Mouse (Mus musculus) hindbrain, embryonic 12.5 days (tissue): Measurements from ENCODE around the gene Ppp1r12a. TPM values are rescaled to one million over a fixed set of nuclear protein-coding genes. Genes with fewer than 3 reads are reported as not detected.

Source experiments
- ATAC-seq: fragments of 200-750 bp; cut with Nextera tagmentation; 2 replicates; pipeline ENCODE4 v1.8.0; 2017; ENCODE audit warnings: moderate TSS enrichment; ENCODE audit not compliant: low FRiP score
- H3K27ac ChIP-seq: fragments of 300-500 bp; sonication (generic); 2 replicates; pipeline ENCODE4 v1.5.1; 2016; ENCODE audit warnings: mild to moderate bottlenecking
- H3K27me3 ChIP-seq: fragments of 300-500 bp; sonication (generic); 2 replicates; pipeline ENCODE4 v1.6.1; 2016; ENCODE audit warnings: mild to moderate bottlenecking
- H3K36me3 ChIP-seq: fragments of 300-500 bp; sonication (generic); 2 replicates; pipeline ENCODE4 v1.6.1; 2016; ENCODE audit warnings: mild to moderate bottlenecking
- H3K4me1 ChIP-seq: fragments of 300-500 bp; sonication (generic); 2 replicates; pipeline ENCODE4 v1.6.1; 2016
- H3K4me2 ChIP-seq: fragments of 300-500 bp; sonication (generic); replicated peaks from 2 replicates; pipeline ENCODE4 v1.6.1; 2016; ENCODE audit warnings: mild to moderate bottlenecking
- H3K4me3 ChIP-seq: fragments of 300-500 bp; sonication (generic); 2 replicates; pipeline ENCODE4 v1.5.1; 2016; ENCODE audit warnings: mild to moderate bottlenecking
- H3K9ac ChIP-seq: fragments of 300-500 bp; sonication (generic); 2 replicates; pipeline ENCODE4 v1.6.1; 2016; ENCODE audit warnings: mild to moderate bottlenecking, moderate library complexity
- H3K9me3 ChIP-seq: fragments of 300-500 bp; sonication (generic); replicated peaks from 2 replicates; pipeline ENCODE4 v1.6.1; 2016; ENCODE audit warnings: mild to moderate bottlenecking
- WGBS: fragments of 180-500 bp; shearing (Covaris S2); methylation state at CpG from one replicate; pipeline ENCODE4 v1.1.7; 2016; 5-methylcytosine and 5-hydroxymethylcytosine counted together
- polyA plus RNA-seq: library from polyadenylated mRNA; unstranded; fragments of >200 nt; fragmentation: Nextera tagmentation; extraction: Ambion mirVana; gene quantifications from 2 replicates; pipeline ENCODE4 v1.2.1, GENCODE M21; 2016

Ppp1r12a gene
- polyA plus RNA-seq, 1 experiment from 2014 or later, result 93.0 TPM

GRCm38 (mm10) chr10:108299828-108300227 lies 137.8 kb downstream of the Ppp1r12a start:
- Histone ChIP-seq H3K4me1 (no peaks in the 10 kb centered on the region), H3K9me3 (no peaks in the 10 kb centered on the region), H3K4me2 (no peak overlapping the region), H3K27me3 (no peaks in the 10 kb centered on the region), H3K4me3 (no peak overlapping the region), H3K27ac (no peak overlapping the region), H3K36me3 (no peaks in the 10 kb centered on the region), H3K9ac (no peak overlapping the region)
- ATAC-seq, result no peak
- WGBS, result 85% methylated on average over 11 of the region's 11 CpGs

- no peaks in the 10 kb centered on the region for H3K9me3 ChIP-seq
Observed at GRCm38 (mm10) chr10:108300843-108301242, 138.8 kb downstream of the Ppp1r12a start.

GRCm38 (mm10) chr10:108307772-108308171 lies 145.8 kb downstream of the Ppp1r12a start:
- ATAC-seq, result no peak
- no peak overlapping the region for H3K27ac ChIP-seq

More at GRCm38 (mm10) chr10:108300843-108301242, 138.8 kb downstream of the Ppp1r12a start:
- H3K4me2 ChIP-seq, result peak overlapping the region; percentile 30; the same call in 1 of the 2 replicates
- H3K27ac ChIP-seq, result no peak overlapping the region
- no peaks in the 10 kb centered on the region for H3K36me3 ChIP-seq
- no peak overlapping the region for H3K4me3 ChIP-seq
- no peaks in the 10 kb centered on the region for H3K27me3 ChIP-seq
- no peaks in the 10 kb centered on the region for H3K4me1 ChIP-seq
- H3K9ac ChIP-seq, result no peak overlapping the region
- 13% methylated on average over 19 of the region's 19 CpGs for WGBS
- peak; percentile 72; the same call in 1 of the 2 replicates for ATAC-seq

GRCm38 (mm10) chr10:108310195-108310594 lies 148.2 kb downstream of the Ppp1r12a start:
- no peaks in the 10 kb centered on the region for H3K4me1 ChIP-seq
- ATAC-seq, result no peak
- H3K4me2 ChIP-seq, result no peak overlapping the region
- H3K36me3 ChIP-seq, result no peaks in the 10 kb centered on the region
- WGBS, result 91% methylated on average over 5 of the region's 5 CpGs
- H3K27me3 ChIP-seq, result no peaks in the 10 kb centered on the region
- no peak overlapping the region for H3K4me3 ChIP-seq
- H3K9ac ChIP-seq, result no peak overlapping the region
- H3K9me3 ChIP-seq, result no peaks in the 10 kb centered on the region
- no peak overlapping the region for H3K27ac ChIP-seq

More at GRCm38 (mm10) chr10:108307772-108308171, 145.8 kb downstream of the Ppp1r12a start:
- H3K27me3 ChIP-seq, result no peaks in the 10 kb centered on the region
- no peak overlapping the region for H3K4me2 ChIP-seq
- no peak overlapping the region for H3K9ac ChIP-seq
- no peaks in the 10 kb centered on the region for H3K9me3 ChIP-seq
- WGBS, result 76% methylated on average over 11 of the region's 11 CpGs
- H3K4me1 ChIP-seq, result no peaks in the 10 kb centered on the region
- no peak overlapping the region for H3K4me3 ChIP-seq
- no peaks in the 10 kb centered on the region for H3K36me3 ChIP-seq

GRCm38 (mm10) chr10:108311396-108311795 lies 149.4 kb downstream of the Ppp1r12a start:
- Histone ChIP-seq H3K9me3 (no peaks in the 10 kb centered on the region), H3K4me2 (no peak overlapping the region), H3K9ac (no peak overlapping the region), H3K36me3 (no peaks in the 10 kb centered on the region), H3K4me1 (no peaks in the 10 kb centered on the region), H3K27ac (no peak overlapping the region), H3K4me3 (no peak overlapping the region), H3K27me3 (no peaks in the 10 kb centered on the region)
- WGBS, result 96% methylated on average over 3 of the region's 3 CpGs
- ATAC-seq, result no peak

GRCm38 (mm10) chr10:108313845-108314244 lies 151.9 kb downstream of the Ppp1r12a start:
- Histone ChIP-seq H3K4me2 (no peak overlapping the region), H3K4me3 (no peak overlapping the region), H3K9ac (no peak overlapping the region), H3K27ac (no peak overlapping the region), H3K27me3 (no peaks in the 10 kb centered on the region), H3K4me1 (no peaks in the 10 kb centered on the region), H3K9me3 (no peaks in the 10 kb centered on the region), H3K36me3 (no peaks in the 10 kb centered on the region)
- ATAC-seq, result no peak
- WGBS, result 33% methylated on average over 6 of the region's 6 CpGs

GRCm38 (mm10) chr10:108314396-108314795 lies 152.4 kb downstream of the Ppp1r12a start:
- Histone ChIP-seq H3K36me3 (no peaks in the 10 kb centered on the region), H3K27ac (no peak overlapping the region), H3K9me3 (no peaks in the 10 kb centered on the region), H3K4me2 (no peak overlapping the region), H3K4me1 (no peaks in the 10 kb centered on the region), H3K9ac (no peak overlapping the region), H3K27me3 (no peaks in the 10 kb centered on the region), H3K4me3 (no peak overlapping the region)
- 92% methylated on average over 8 of the region's 8 CpGs for WGBS
- ATAC-seq, result no peak

- Histone ChIP-seq H3K36me3 (no peaks in the 10 kb centered on the region), H3K4me1 (no peaks in the 10 kb centered on the region), H3K9ac (no peak overlapping the region), H3K9me3 (no peaks in the 10 kb centered on the region), H3K27ac (no peak overlapping the region), H3K4me3 (no peak overlapping the region), H3K4me2 (no peak overlapping the region), H3K27me3 (no peaks in the 10 kb centered on the region)
- no peak for ATAC-seq
- WGBS, result 95% methylated on average over 7 of the region's 7 CpGs
Observed at GRCm38 (mm10) chr10:108315236-108315635, 153.2 kb downstream of the Ppp1r12a start.

GRCm38 (mm10) chr10:108328356-108328755 lies 166.4 kb downstream of the Ppp1r12a start:
- Histone ChIP-seq H3K4me1 (peaks cover 3% of the 10 kb centered on the region), H3K4me2 (no peak overlapping the region), H3K4me3 (no peak overlapping the region), H3K36me3 (no peaks in the 10 kb centered on the region), H3K27ac (no peak overlapping the region), H3K9me3 (no peaks in the 10 kb centered on the region), H3K27me3 (peaks cover 19% of the 10 kb centered on the region), H3K9ac (no peak overlapping the region)
- WGBS, result 93% methylated on average over 7 of the region's 7 CpGs
- ATAC-seq, result no peak

- Histone ChIP-seq H3K27me3 (peaks cover 19% of the 10 kb centered on the region), H3K27ac (no peak overlapping the region), H3K4me1 (peaks cover 8% of the 10 kb centered on the region), H3K4me3 (no peak overlapping the region), H3K4me2 (no peak overlapping the region), H3K9me3 (no peaks in the 10 kb centered on the region), H3K36me3 (no peaks in the 10 kb centered on the region), H3K9ac (no peak overlapping the region)
- whole genome bisulfite sequencing, result 90% methylated on average over 12 of the region's 12 CpGs
- no peak for ATAC-seq
Observed at GRCm38 (mm10) chr10:108328983-108329382, 167.0 kb downstream of the Ppp1r12a start.

- Histone ChIP-seq H3K9ac (no peak overlapping the region), H3K4me2 (no peak overlapping the region), H3K4me3 (no peak overlapping the region), H3K36me3 (no peaks in the 10 kb centered on the region), H3K4me1 (peaks cover 8% of the 10 kb centered on the region), H3K27ac (no peak overlapping the region), H3K27me3 (peaks cover 19% of the 10 kb centered on the region), H3K9me3 (no peaks in the 10 kb centered on the region)
- ATAC-seq, result no peak
- WGBS, result 86% methylated on average over 5 of the region's 5 CpGs
Observed at GRCm38 (mm10) chr10:108329771-108330170, 167.8 kb downstream of the Ppp1r12a start.

GRCm38 (mm10) chr10:108330964-108331363 lies 169.0 kb downstream of the Ppp1r12a start:
- H3K9me3 ChIP-seq, result no peaks in the 10 kb centered on the region
- peaks cover 19% of the 10 kb centered on the region for H3K27me3 ChIP-seq
- H3K4me1 ChIP-seq, result peaks cover 8% of the 10 kb centered on the region
- H3K9ac ChIP-seq, result no peak overlapping the region
- ATAC-seq, result no peak
- peak overlapping the region; percentile 94 for H3K4me2 ChIP-seq
- no peak overlapping the region for H3K27ac ChIP-seq
- H3K4me3 ChIP-seq, result peak overlapping the region; percentile 85; the same call in 1 of the 2 replicates
- 10% methylated on average over 10 of the region's 10 CpGs for WGBS
- no peaks in the 10 kb centered on the region for H3K36me3 ChIP-seq

GRCm38 (mm10) chr10:108331784-108332561 lies 170.0 kb downstream of the Ppp1r12a start, which contains the start of gene Pawr:
Pawr (plus strand) TSS chr10:108332121.
- ATAC-seq, result peak; percentile 90
- H3K4me1 ChIP-seq, result peaks cover 8% of the 10 kb centered on the region
- H3K4me2 ChIP-seq, result peak within 1 kb of the TSS; percentile 94
- peak within 1 kb of the TSS; percentile 80 for H3K9ac ChIP-seq
- H3K4me3 ChIP-seq, result peak within 1 kb of the TSS; percentile 85
- no peaks in the 10 kb centered on the region for H3K36me3 ChIP-seq
- WGBS, result 1% methylated on average over 76 of the region's 85 CpGs
- H3K27ac ChIP-seq, result peak within 1 kb of the TSS; percentile 55; the same call in 1 of the 2 replicates
- H3K9me3 ChIP-seq, result no peaks in the 10 kb centered on the region
- H3K27me3 ChIP-seq, result peaks cover 19% of the 10 kb centered on the region
